9 mouse cellular contexts compared by ENCODE assay signal in the genomic region with DNA sequence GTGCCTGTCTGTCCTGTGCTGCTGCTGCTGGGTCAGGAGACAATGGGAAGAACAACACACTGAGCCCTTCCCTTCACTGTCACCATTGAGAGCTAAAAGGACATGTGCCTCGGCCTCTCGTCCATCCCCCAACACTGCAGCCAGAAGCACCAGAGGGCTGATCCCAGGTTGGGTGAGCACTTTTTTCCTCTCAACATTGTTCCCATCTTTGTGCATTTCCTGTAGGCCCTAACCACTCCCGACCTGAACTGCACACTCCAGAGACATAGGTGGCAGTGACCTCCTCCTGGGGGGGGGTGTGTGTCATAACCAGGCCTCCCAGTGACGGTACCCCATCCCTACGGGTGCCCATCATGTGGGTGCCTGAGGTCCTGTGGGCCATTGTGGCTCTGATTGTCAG. TPM values are rescaled to one million over a fixed set of nuclear protein-coding genes. Genes with fewer than 3 reads are reported as not detected.
DNase-seq lines count a peak whose midpoint lies in the region; ATAC-seq and TF ChIP-seq lines count a peak whose summit lies in the region.
"Had no signal": no experiment of that assay in that cellular context is flagged by ENCODE, and none has a peak within 500 bp of the region (broad histone marks: within the 10 kb centered on the region; RNA-seq: fewer than 3 reads in every experiment).

No protein-coding gene starts in this region.

- no peak overlapping the region for H3K9ac ChIP-seq in forebrain, embryonic 12.5 days
- no peak overlapping the region for H3K9ac ChIP-seq in forebrain, embryonic 14.5 days (ENCODE audit: low read length)
- no peak overlapping the region for H3K9ac ChIP-seq in kidney, embryonic 15.5 days
- H3K9ac ChIP-seq in lung, postnatal 0 days (replicated peaks; ENCODE audit: low read depth): no peak overlapping the region
- H3K9ac ChIP-seq: forebrain, embryonic 13.5 days had no signal

- H3K4me2 ChIP-seq in forebrain, embryonic 12.5 days: no peak overlapping the region
- no peak overlapping the region for H3K4me2 ChIP-seq in forebrain, embryonic 14.5 days (ENCODE audit: low read length)
- H3K4me2 ChIP-seq in kidney, embryonic 15.5 days: no peak overlapping the region
- no peak overlapping the region for H3K4me2 ChIP-seq in lung, postnatal 0 days (replicated peaks; ENCODE audit: low read depth, low read length)
- H3K4me2 ChIP-seq: forebrain, embryonic 13.5 days had no signal

- no peaks in the 10 kb centered on the region for H3K9me3 ChIP-seq in forebrain, embryonic 12.5 days
- no peaks in the 10 kb centered on the region for H3K9me3 ChIP-seq in forebrain, embryonic 14.5 days (replicated peaks; ENCODE audit: control insufficient read depth, low read length)
- no peaks in the 10 kb centered on the region for H3K9me3 ChIP-seq in kidney, embryonic 15.5 days (replicated peaks)
- no peaks in the 10 kb centered on the region for H3K9me3 ChIP-seq in lung, postnatal 0 days (ENCODE audit: low read length)
- H3K9me3 ChIP-seq: forebrain, embryonic 13.5 days had no signal

- 69% methylated on average over 5 of the region's 5 CpGs for WGBS in forebrain, embryonic 12.5 days
- 71% methylated on average over 5 of the region's 5 CpGs for WGBS in forebrain, embryonic 14.5 days
- 67% methylated on average over 5 of the region's 5 CpGs for WGBS in kidney, embryonic 15.5 days
- 45% methylated on average over 5 of the region's 5 CpGs for WGBS in lung, postnatal 0 days
- WGBS in small intestine, adult 2 months: 64% methylated on average over 5 of the region's 5 CpGs

- no peak for TF ChIP-seq EP300 in lung, postnatal 0 days (IDR thresholded peaks at IDR 0.05)

- H3K4me3 ChIP-seq in forebrain, embryonic 12.5 days (replicated peaks): no peak overlapping the region
- H3K4me3 ChIP-seq in forebrain, embryonic 14.5 days (ENCODE audit: low read depth, low read length): no peak overlapping the region
- no peak overlapping the region for H3K4me3 ChIP-seq in kidney, embryonic 15.5 days (replicated peaks)
- no peak overlapping the region for H3K4me3 ChIP-seq in lung, postnatal 0 days (ENCODE audit: low read depth, low read length)
- H3K4me3 ChIP-seq in small intestine, adult 2 months (ENCODE audit: low read depth, low read length): no peak overlapping the region
- H3K4me3 ChIP-seq: forebrain, embryonic 13.5 days had no signal

- peak; percentile 31 for ATAC-seq in forebrain, embryonic 12.5 days (ENCODE audit: low FRiP score)
- ATAC-seq in forebrain, embryonic 14.5 days: no peak
- peak; percentile 29; the same call in 1 of the 2 replicates for ATAC-seq in kidney, embryonic 15.5 days (replicated peaks; ENCODE audit: low FRiP score)
- ATAC-seq in lung, postnatal 0 days: no peak
- ATAC-seq in erythroblast, adult 5-6 weeks (replicated peaks; ENCODE audit: low FRiP score, poor library complexity, severe bottlenecking): no peak

- no peak for TF ChIP-seq POLR2A in small intestine, adult 2 months (IDR thresholded peaks at IDR 0.05; ENCODE audit: low read depth, low read length)

- peaks cover 23% of the 10 kb centered on the region for H3K4me1 ChIP-seq in forebrain, embryonic 12.5 days
- H3K4me1 ChIP-seq in forebrain, embryonic 14.5 days (ENCODE audit: control insufficient read depth, insufficient read depth, low read length): peaks cover 19% of the 10 kb centered on the region
- H3K4me1 ChIP-seq in kidney, embryonic 15.5 days: peaks cover 59% of the 10 kb centered on the region
- H3K4me1 ChIP-seq in lung, postnatal 0 days (ENCODE audit: insufficient read depth, low read depth, low read length): peaks cover 35% of the 10 kb centered on the region
- peaks cover 16% of the 10 kb centered on the region for H3K4me1 ChIP-seq in small intestine, adult 2 months (ENCODE audit: control insufficient read depth, insufficient read depth, insufficient read length, low read length)

- no peak for DNase-seq in forebrain, embryonic 14.5 days (ENCODE audit: low spot score)
- DNase-seq in kidney, adult 18-20 months: no peak
- DNase-seq in lung, postnatal 0 days (ENCODE audit: low spot score): no peak
- DNase-seq in lung, postnatal 25 days (ENCODE audit: low spot score): no peak

- TF ChIP-seq CTCF in lung, postnatal 0 days (IDR thresholded peaks at IDR 0.05): no peak
- TF ChIP-seq CTCF in small intestine, adult 2 months (IDR thresholded peaks at IDR 0.05; ENCODE audit: extremely low read depth, insufficient read length, insufficient replicate concordance, low read depth, low read length): no peak

- H3K27ac ChIP-seq in forebrain, embryonic 12.5 days: no peak overlapping the region
- H3K27ac ChIP-seq in forebrain, embryonic 14.5 days (ENCODE audit: low read depth, low read length): no peak overlapping the region
- H3K27ac ChIP-seq in kidney, embryonic 15.5 days: peak overlapping the region; percentile 89
- peak overlapping the region; percentile 87; the same call in 1 of the 2 replicates for H3K27ac ChIP-seq in lung, postnatal 0 days (ENCODE audit: low read length)
- H3K27ac ChIP-seq in small intestine, adult 2 months (ENCODE audit: insufficient read depth, low read depth, low read length): peak overlapping the region; percentile 36; the same call in 1 of the 2 replicates

- H3K27me3 ChIP-seq in forebrain, embryonic 12.5 days: peaks cover 29% of the 10 kb centered on the region
- 0 out of 2 replicates have a peak, but pooled peaks cover 3% of the 10 kb centered on the region for H3K27me3 ChIP-seq in forebrain, embryonic 14.5 days (replicated peaks; ENCODE audit: control insufficient read depth, insufficient read depth, low read length)
- peaks cover 5% of the 10 kb centered on the region; the same call in 1 of the 2 replicates for H3K27me3 ChIP-seq in kidney, embryonic 15.5 days
- H3K27me3 ChIP-seq in lung, postnatal 0 days (replicated peaks; ENCODE audit: insufficient read depth, low read length): no peaks in the 10 kb centered on the region
- H3K27me3 ChIP-seq in small intestine, adult 2 months (ENCODE audit: control insufficient read depth, insufficient read depth, low read length): no peaks in the 10 kb centered on the region

- no peaks in the 10 kb centered on the region for H3K36me3 ChIP-seq in forebrain, embryonic 12.5 days (replicated peaks)
- H3K36me3 ChIP-seq in forebrain, embryonic 14.5 days (ENCODE audit: control insufficient read depth, insufficient read depth, low read length): no peaks in the 10 kb centered on the region
- no peaks in the 10 kb centered on the region for H3K36me3 ChIP-seq in kidney, embryonic 15.5 days
- no peaks in the 10 kb centered on the region for H3K36me3 ChIP-seq in lung, postnatal 0 days (ENCODE audit: insufficient read depth, low read length)
- no peaks in the 10 kb centered on the region for H3K36me3 ChIP-seq in small intestine, adult 2 months (ENCODE audit: control insufficient read depth, insufficient read depth, low read length)

RNA-seq across cellular contexts. Expression of a gene that starts 27.8 kb away (rescaled TPM):
- polyA plus RNA-seq in forebrain, embryonic 12.5 days (2016; fragmentation: Nextera tagmentation; extraction: Ambion mirVana): 111 and 130 TPM in 2 replicates
- polyA plus RNA-seq in forebrain, embryonic 14.5 days (2014; fragmentation: Nextera tagmentation; extraction: Ambion mirVana): 73.4 and 84.7 TPM in 2 replicates
- polyA plus RNA-seq in kidney, embryonic 15.5 days (2015; fragmentation: Nextera tagmentation; extraction: Ambion mirVana): 16.3 and 16.8 TPM in 2 replicates
- 11.3 and 14.9 TPM in 2 replicates for polyA plus RNA-seq in lung, postnatal 0 days (2015; fragmentation: Nextera tagmentation; extraction: Ambion mirVana)
- polyA plus RNA-seq in small intestine, adult 2 months (2012; rRNA removed): 0.14 TPM in 1 of 2 replicates, not detected in the other
- total RNA-seq in erythroblast, adult 5-6 weeks (2015; ENCODE audit: low replicate concordance): not detected in 2 replicates
- total RNA-seq in erythroblast, adult 5-6 weeks (2017; ENCODE audit: low replicate concordance): not detected in 2 replicates

Comparison
In these comparisons a context has a peak if more than half of its experiments do, and no peak if none do; other contexts are left out.
1. ATAC-seq: peak in forebrain, embryonic 12.5 days (single experiment) and kidney, embryonic 15.5 days (single experiment); none in forebrain, embryonic 14.5 days (single experiment), lung, postnatal 0 days (single experiment) and erythroblast, adult 5-6 weeks (single experiment).
2. H3K27ac ChIP-seq: peak in kidney, embryonic 15.5 days (single experiment), lung, postnatal 0 days (single experiment) and small intestine, adult 2 months (single experiment); none in forebrain, embryonic 12.5 days (single experiment) and forebrain, embryonic 14.5 days (single experiment).
3. RNA of a gene that starts 27.8 kb away (polyA plus RNA-seq): 111 to 130 TPM in forebrain, embryonic 12.5 days, 73.4 to 84.7 TPM in forebrain, embryonic 14.5 days, 16.3 to 16.8 TPM in kidney, embryonic 15.5 days and 11.3 to 14.9 TPM in lung, postnatal 0 days; 0.14 TPM in small intestine, adult 2 months; every median in the first group is over 10 times any median in the second.